Mouse (Mus musculus): ENCODE measurements around the gene Rmnd5b. TPM values are rescaled to one million over a fixed set of nuclear protein-coding genes. Genes with fewer than 3 reads are reported as not detected.
A peak's percentile ranks its signal among the peaks of the same experiment; 100 is the strongest.

The Rmnd5b gene
- total and polyA plus RNA-seq, 3 experiments: 41.1 to 59.5 (median 46.7) TPM

- TF ChIP-seq ZMIZ1 (IDR thresholded peaks at IDR 0.05; ENCODE audit: low read depth, low read length) (peak; percentile 61; the same call in 1 of the 2 replicates), NELFE (IDR thresholded peaks at IDR 0.05; ENCODE audit: low read depth, low read length) (0 out of 2 replicates have a peak, but pooled peaks have one; percentile 5), SMC3 (IDR thresholded peaks at IDR 0.05; ENCODE audit: low read depth, low read length) (no peak), ZNF384 (IDR thresholded peaks at IDR 0.05; ENCODE audit: low read depth, low read length) (no peak), POLR2A (IDR thresholded peaks at IDR 0.05; ENCODE audit: low read depth, low read length) (peak; percentile 60), KAT2A (IDR thresholded peaks at IDR 0.05; ENCODE audit: insufficient replicate concordance, low read length) (no peak; the same call in 1 of the 2 replicates)
Measured at GRCm38 (mm10) chr11:51646751-51647667, 11.3 kb upstream of the Rmnd5b start (continued).

- Histone ChIP-seq H3K4me3 (replicated peaks in 1 of 3; ENCODE audit: low read depth in 2 of 3, low read length in 2 of 3, poor library complexity in 1 of 3) (peak overlapping the region in 2 of 3 experiments; percentile 35 to 54), H3K4me2 (ENCODE audit: insufficient read depth, low read depth, poor library complexity, severe bottlenecking) (peak overlapping the region; percentile 32; the same call in 1 of the 2 replicates), H3K9me3 (replicated peaks; ENCODE audit: low read length) (no peaks in the 10 kb centered on the region), H3K4me1 (ENCODE audit: control insufficient read depth in 1 of 2, insufficient read depth in 2 of 2) (peaks cover 49 to 86% of the 10 kb centered on the region in 2 experiments), H3K27me3 (replicated peaks) (no peaks in the 10 kb centered on the region), H3K27ac (ENCODE audit: insufficient read depth, low read depth) (peak overlapping the region; percentile 61), H3K36me3 (replicated peaks in 1 of 2; ENCODE audit: control insufficient read depth in 1 of 2, insufficient read depth in 1 of 2, low read length in 1 of 2) (peaks cover 15 to 50% of the 10 kb centered on the region in 2 experiments), H3K9ac (ENCODE audit: insufficient read depth, low read depth) (no peak overlapping the region), H3K79me2 (replicated peaks; ENCODE audit: control insufficient read depth, extremely low read depth, insufficient read depth, poor library complexity, severe bottlenecking) (peaks cover 6% of the 10 kb centered on the region; the same call in 1 of the 2 replicates)
- DNase-seq (ENCODE audit: extremely low read depth): no peak
- in situ Hi-C loops (cut with MboI; ENCODE audit: low pct_ligation_motif_present, low pct_unique_long_range_greater_than_20kb, low sequenced_read_pairs) (no loop called here), dilution Hi-C loops (cut with MboI; ENCODE audit: extremely low pct_ligation_motif_present, extremely low pct_unique_long_range_greater_than_20kb, low sequenced_read_pairs) (no loop called here)
- TF ChIP-seq HCFC1 (IDR thresholded peaks at IDR 0.05; ENCODE audit: low read depth, low read length): no peak
- TF ChIP-seq MAFK (IDR thresholded peaks at IDR 0.05; ENCODE audit: insufficient replicate concordance, low read length): no peak
Measured at GRCm38 (mm10) chr11:51646245-51646644, 10.5 kb upstream of the Rmnd5b start.

- Histone ChIP-seq H3K79me2 (replicated peaks; ENCODE audit: control insufficient read depth, extremely low read depth, insufficient read depth, poor library complexity, severe bottlenecking) (peaks cover 6% of the 10 kb centered on the region; the same call in 1 of the 2 replicates), H3K36me3 (replicated peaks in 1 of 2; ENCODE audit: control insufficient read depth in 1 of 2, insufficient read depth in 1 of 2, low read length in 1 of 2) (peaks cover 15 to 59% of the 10 kb centered on the region in 2 experiments), H3K4me1 (ENCODE audit: control insufficient read depth in 1 of 2, insufficient read depth in 2 of 2) (peaks cover 49 to 92% of the 10 kb centered on the region in 2 experiments), H3K9ac (ENCODE audit: insufficient read depth, low read depth) (no peak overlapping the region), H3K4me3 (replicated peaks in 1 of 3; ENCODE audit: low read depth in 2 of 3, low read length in 2 of 3, poor library complexity in 1 of 3) (no peak overlapping the region), H3K4me2 (ENCODE audit: insufficient read depth, low read depth, poor library complexity, severe bottlenecking) (no peak overlapping the region), H3K27ac (ENCODE audit: insufficient read depth, low read depth) (peak overlapping the region; percentile 93), H3K27me3 (replicated peaks) (no peaks in the 10 kb centered on the region), H3K9me3 (replicated peaks; ENCODE audit: low read length) (no peaks in the 10 kb centered on the region)
- DNase-seq (ENCODE audit: extremely low read depth): no peak
- dilution Hi-C loops (cut with MboI; ENCODE audit: extremely low pct_ligation_motif_present, extremely low pct_unique_long_range_greater_than_20kb, low sequenced_read_pairs): no loop called here
- TF ChIP-seq ZC3H11A (IDR thresholded peaks at IDR 0.05; ENCODE audit: low read depth, low read length) (no peak), IRF4 (IDR thresholded peaks at IDR 0.05; ENCODE audit: low read depth, low read length) (no peak), BHLHE40 (IDR thresholded peaks at IDR 0.05; ENCODE audit: low read depth, low read length) (no peak), CTCF (conservative IDR thresholded peaks at IDR 0.05 in 1 of 2, IDR thresholded peaks at IDR 0.05 in 1 of 2; ENCODE audit: low read depth in 2 of 2, low read length in 2 of 2) (no peak), TBP (conservative IDR thresholded peaks at IDR 0.05; ENCODE audit: low read depth, low read length) (no peak), GABPA (IDR thresholded peaks at IDR 0.05; ENCODE audit: insufficient replicate concordance, low read depth, low read length) (no peak), CHD1 (IDR thresholded peaks at IDR 0.05; ENCODE audit: low read depth, low read length) (no peak), MEF2A (IDR thresholded peaks at IDR 0.05; ENCODE audit: borderline replicate concordance, low read depth, low read length) (no peak)
- in situ Hi-C loops (cut with MboI; ENCODE audit: low pct_ligation_motif_present, low pct_unique_long_range_greater_than_20kb, low sequenced_read_pairs): no loop called here
Measured at GRCm38 (mm10) chr11:51645293-51645692, 9.6 kb upstream of the Rmnd5b start.

Data from CH12.LX (cell line).